Mouse (Mus musculus): ENCODE results near the gene Prune2.

Gene Prune2

DNA sequence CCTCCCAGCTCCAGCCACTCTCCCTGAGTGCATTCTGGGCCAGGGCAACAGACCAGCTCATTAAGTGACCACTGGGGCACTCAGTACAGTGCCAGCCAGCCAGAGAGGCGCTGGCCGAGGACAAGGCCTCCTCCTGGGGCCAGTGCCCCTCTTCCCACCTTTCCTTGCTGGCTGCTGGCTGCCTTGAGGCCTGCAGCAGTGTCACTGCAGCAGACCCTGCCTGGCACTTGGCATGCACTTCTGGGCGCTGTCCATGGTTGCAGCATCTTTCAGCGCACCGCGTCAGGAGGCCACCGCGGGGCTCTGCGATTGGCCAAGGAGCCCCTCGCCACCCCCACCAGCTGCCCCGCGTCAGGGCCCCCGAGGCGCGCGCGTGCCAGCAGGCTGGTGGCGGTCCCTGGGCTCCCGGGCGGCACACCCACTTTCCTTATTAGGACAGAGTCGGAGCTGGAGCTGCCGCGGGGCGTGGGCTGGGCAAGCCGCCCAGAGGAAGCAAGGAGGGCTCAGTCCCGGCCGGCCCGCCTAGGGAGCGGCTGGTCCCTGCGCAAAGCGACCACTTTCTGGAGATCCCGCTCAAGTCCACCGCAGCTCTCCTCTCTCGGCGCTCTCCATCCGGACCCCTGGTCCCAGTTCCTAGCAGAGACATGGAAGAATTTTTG, at the start of gene Prune2:
Gene Prune2 (plus strand): TSS at position 506 of the 659 bp plus-strand sequence.
- no peak for DNase-seq (ENCODE audit: low read depth in 2 of 2, low spot score in 2 of 2)

DNA sequence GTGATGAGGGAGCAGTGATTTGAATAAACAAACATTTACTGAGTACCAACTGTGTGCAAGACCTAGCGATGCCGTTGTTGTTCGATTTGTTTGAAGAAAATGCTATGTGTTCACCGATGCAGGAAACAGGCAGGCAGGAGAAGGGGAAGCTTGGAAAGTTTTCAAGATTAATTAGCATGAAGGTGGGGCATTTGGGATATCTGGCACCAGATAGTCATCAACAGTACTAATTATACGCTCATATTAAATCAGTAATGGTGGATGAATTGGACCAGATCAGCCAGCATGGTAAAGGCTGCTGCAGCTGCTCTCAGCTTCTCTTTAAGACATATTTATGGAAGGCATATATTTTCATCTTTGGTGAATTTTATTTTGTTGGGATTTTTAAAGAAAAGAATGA, 44.4 kb upstream of the Prune2 start:
- DNase-seq (ENCODE audit: low read depth in 2 of 2, low spot score in 2 of 2), result no peak

DNA sequence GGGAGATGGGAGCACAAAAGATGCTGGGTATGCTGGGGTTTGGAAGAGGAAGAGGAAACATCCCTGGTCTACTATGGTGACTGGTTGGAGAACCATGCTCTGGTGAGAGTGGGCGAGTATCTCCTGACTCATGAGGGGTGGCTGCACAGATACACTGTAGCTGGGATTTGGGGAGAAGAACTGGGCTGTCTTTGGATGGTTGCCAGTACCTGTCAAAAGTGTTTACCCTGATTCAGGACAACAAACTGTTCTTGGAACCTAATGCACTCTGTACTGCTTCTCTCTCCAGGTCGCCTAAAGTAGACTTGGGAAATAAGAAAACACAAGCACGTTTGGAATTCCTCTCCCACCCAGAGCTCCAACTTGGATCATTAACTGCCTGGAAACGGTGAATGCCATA, 31.4 kb upstream of the Prune2 start:
- DNase-seq (ENCODE audit: low read depth in 2 of 2, low spot score in 2 of 2), result no peak

DNA sequence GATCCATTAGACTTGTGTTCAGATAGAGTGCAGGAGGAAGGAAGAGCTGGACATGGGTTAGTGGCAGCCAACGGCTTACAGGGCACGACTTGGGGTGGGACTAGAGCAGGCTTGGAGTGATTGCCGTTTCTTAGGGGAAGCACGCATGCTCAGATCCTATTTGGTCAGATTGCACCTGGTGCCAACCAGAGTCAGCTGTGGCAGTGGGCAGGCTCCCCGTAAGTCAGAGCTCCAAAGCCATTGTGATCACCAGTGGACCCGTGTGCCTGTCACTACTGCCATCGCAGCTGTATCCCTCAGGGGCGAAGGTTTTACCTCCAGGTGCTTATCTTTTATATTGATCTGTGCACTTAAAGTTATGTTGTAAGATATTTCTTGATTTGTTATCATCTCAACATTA, 21.3 kb upstream of the Prune2 start:
- DNase-seq (ENCODE audit: low read depth in 2 of 2, low spot score in 2 of 2), result no peak

DNA sequence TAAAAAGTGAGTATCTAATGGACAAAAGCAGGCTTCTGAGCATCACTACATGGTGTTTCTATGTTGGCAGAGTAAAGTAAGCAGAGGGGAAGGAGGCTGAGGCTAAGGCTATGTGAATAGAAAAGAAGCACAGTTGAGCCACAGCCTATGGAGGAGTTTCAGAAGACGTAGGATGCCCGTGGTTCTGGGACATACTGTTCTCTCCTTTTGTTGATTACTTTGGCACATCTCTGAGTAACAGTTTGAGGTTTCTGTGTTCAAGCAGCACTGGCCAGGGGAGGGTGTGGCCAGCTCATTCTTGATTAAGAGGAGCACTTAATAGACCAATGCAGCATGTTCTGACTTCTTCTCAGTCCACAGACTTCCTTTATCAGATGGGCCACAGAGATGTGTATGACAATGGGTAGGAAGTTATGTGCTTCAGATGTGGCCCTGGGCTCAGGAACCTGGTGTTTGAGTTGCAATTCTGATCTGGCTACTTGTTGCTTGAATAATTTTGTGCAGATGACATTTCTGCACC, 7.1 kb upstream of the Prune2 start:
- no peak for DNase-seq (ENCODE audit: low read depth in 2 of 2, low spot score in 2 of 2)

DNA sequence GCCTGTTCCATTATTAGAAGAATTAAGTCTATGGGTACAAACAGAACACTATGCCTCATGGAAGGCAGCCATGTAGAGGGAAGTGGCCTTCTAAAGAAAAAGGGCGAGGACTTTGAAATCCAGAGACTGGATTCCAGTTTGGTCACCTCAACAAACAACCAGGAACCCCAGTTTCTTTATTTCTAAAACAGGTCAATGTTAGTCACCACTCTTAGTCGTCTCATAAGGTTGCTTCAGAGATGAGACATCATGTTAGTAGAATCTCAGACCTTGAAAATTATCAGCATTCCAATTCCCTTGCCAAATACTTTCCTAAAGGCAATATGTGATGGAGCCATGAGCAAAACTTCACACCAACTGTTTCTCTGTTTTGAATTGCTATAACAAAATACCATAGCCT, 6.6 kb upstream of the Prune2 start:
- no peak for DNase-seq (ENCODE audit: low read depth in 2 of 2, low spot score in 2 of 2)

DNA sequence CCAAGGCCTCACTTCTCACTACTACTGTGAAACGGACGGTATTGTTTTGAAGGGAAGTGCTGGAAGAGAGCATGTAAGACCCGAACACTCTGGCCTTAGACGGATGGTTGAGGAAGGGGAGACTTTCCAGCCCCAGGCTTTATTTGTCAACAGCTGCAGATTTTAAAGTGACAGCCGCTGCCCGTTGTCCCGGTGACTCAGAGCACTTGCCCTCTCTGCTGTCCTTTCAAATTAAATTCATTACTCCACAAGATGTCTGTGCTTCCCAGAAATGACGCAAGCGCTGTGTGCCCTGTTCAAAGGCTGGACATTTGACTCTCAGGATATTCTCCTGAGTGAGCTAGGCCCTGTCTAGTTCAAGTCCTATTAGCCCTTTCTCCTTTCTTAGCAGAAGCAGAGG, 5.9 kb upstream of the Prune2 start:
- DNase-seq (ENCODE audit: low read depth in 2 of 2, low spot score in 2 of 2), result no peak

DNA sequence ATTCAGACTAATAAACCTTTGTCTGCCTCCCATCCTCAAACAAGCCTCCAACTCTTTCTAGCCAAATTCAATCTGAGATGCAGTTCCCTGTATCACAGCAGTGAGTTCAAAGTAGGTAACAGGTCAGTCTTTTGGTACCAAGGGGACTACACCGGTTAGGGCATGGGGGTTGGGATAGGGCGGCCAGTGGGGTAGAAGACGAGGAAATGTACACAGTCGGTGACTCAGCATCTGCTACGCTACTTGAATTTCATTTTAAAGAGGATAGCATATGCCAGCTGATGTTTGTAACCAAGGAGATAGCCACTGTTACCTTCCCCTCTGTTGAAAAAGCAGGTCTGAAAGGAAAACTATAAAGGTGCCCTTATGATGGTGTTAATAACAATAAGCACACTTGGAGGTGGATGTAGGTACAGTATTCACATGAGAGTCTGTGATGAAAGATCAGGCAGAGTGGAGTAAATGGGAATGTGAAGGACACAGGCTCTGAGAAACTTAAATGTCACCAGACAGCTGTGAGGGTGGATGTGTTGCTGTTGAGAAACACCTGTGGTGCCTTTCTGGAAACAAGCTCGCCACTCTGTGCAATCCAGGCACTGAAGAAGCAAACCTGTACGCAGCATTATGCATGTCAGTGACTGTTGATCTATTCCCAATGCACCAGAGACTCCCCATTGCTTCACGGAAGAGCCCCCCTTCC, 5.1 kb upstream of the Prune2 start:
- DNase-seq (ENCODE audit: low read depth in 2 of 2, low spot score in 2 of 2), result no peak

DNA sequence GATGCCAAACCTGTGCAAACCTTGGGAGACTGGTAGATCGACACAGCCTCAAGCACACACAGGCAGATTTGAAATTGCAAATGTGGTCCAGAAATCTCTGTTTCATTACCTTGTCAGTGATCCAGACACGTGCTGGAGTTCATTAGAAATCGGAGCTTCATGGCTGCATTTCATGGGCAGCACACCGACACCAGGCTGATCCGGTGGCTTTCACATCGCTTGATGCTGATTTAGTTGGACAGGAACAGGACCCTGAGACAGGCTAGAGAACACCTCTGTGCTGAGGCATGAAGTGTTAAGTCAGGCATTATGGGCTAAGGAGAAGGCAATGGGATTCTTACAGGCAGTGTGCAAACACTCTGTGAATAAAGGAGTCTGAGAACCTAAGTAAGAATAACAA, 1.2 kb upstream of the Prune2 start:
- DNase-seq (ENCODE audit: low read depth in 2 of 2, low spot score in 2 of 2), result no peak

DNA sequence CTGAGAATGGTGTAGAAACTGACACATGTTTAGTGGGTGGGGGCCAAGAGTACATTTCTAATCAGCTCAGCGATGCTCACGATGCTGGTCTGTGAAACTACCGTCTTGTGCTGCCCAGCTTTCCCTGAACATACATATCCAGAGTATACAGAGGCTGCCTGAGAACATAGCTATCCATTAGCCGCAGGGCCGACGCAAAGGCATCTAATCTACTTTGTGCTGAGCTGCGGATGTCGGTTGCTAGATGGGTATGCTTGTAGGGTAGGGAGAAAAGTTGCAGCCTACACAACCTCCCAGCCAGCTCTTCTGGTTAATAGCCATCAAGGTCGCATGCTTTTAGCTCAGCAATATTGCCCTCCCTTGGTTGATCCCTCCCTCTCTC, 696 bp upstream of the Prune2 start:
- no peak for DNase-seq (ENCODE audit: low read depth in 2 of 2, low spot score in 2 of 2)

DNA sequence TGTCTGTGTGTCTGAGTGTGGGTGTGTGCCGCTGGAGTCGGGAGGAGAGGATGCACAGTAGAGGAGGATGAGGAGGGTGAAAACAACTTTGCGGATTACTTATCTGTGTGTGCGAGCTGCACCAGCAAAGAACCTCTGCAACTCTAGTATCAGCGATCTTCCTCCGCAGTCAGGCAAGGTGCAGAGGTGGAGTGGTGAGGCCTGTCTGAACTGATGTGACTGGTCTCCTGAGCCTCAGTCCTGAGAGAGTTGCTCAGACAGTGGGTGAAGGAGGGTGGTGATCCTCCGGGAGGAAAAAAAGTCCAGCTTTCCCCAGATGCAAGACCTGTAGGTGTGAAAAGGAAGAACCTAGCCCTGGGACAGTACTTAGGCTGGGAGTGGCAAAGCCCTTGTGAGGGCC, 401 bp downstream of the Prune2 start:
- DNase-seq (ENCODE audit: low read depth in 2 of 2, low spot score in 2 of 2), result no peak

DNA sequence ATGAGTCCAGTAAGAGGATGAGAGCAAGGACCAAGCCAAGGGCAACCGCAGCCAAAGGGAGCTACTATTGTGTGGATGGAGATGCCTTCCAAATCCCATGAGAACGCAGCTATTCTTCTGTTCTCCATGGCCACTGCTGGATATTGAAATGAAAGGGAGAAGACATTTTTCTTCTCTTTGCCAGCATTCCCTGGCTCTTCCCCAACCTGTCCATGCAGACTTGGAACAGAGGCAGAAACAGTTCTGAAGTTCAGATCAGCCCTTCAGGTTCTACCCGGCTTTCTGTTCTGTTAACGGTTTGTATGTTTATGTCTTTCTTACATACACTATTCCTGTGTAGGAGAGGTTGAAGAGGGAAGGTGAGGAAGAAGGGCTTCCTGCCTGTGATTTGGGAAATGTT, 3.1 kb downstream of the Prune2 start:
- no peak for DNase-seq (ENCODE audit: low read depth in 2 of 2, low spot score in 2 of 2)

DNA sequence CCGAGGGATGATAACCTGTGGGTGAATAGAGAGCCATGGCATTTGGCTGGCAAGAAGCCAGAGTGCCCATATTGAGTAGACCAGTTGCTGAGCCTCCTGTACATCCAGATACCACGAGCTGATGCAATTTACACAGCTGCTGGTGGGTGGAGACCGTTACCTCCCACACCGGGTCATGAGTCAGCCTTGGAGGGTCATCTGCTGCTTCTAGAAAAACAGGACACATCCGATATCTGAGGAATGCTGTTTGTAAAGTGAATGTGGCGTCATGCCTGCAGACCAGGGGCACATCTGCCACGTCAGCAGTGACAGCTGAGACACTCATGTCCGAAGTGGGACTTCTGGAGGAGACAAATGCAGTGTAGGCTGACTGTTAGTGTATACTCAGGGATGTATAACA, 3.6 kb downstream of the Prune2 start:
- no peak for DNase-seq (ENCODE audit: low read depth in 2 of 2, low spot score in 2 of 2)

DNA sequence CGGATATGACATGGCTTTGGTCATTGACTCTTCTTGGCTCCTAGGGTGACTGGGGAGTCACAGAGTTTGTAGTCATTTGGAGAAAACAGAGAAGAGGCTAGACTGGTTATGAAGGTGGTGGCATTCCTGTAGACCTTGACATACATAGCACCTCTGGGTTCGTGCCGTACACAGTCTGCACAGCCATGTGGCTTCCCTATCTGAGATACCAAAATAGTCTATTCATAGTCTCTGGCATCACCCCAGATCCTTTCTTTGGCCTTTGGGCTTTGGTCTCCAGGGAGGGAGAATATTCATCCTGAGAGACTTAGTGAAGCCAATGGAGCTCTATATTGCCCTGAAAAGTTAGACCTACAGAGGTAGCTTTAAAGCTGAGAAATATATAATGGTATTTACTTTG, 5.1 kb downstream of the Prune2 start:
- DNase-seq (ENCODE audit: low read depth in 2 of 2, low spot score in 2 of 2), result no peak

DNA sequence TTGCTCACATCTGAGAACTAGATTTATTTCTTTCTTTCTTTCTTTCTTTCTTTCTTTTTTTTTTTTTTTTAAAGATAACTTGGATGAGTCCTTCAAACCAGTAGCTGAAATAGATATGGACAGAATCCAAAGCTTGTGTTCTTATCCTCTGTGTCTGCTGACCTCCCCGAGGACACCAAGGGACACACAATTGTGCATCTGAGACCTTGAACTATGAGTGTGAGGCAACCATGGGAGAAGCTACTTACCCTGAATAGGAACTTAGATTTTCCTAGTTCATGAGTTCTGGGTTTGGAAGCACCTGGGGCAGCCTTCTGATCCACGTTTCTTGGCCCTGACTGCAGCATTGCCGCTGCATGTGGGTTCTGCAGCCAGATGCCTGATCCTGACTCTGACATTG, 7.3 kb downstream of the Prune2 start:
- no peak for DNase-seq (ENCODE audit: low read depth in 2 of 2, low spot score in 2 of 2)

DNA sequence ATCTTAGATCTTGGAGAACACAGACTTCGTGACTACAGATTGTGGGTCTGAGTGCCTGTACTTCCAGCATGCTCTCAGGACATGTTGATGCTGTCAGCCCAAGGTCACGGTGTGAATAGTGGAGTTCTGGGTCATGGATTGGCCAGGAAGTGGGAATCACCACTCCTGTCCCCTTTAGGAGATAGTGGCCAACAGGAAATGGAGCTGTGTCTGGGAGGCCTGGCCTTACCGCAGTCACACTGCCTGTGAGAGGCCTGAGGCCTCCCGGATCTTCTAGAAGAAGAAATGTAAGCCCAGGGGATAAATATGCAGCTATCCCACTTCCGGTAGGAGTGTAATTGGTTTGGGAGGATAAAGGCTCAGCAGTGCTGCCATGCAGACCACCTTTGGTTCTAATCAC, 12.8 kb downstream of the Prune2 start:
- no peak for DNase-seq (ENCODE audit: low read depth in 2 of 2, low spot score in 2 of 2)

DNA sequence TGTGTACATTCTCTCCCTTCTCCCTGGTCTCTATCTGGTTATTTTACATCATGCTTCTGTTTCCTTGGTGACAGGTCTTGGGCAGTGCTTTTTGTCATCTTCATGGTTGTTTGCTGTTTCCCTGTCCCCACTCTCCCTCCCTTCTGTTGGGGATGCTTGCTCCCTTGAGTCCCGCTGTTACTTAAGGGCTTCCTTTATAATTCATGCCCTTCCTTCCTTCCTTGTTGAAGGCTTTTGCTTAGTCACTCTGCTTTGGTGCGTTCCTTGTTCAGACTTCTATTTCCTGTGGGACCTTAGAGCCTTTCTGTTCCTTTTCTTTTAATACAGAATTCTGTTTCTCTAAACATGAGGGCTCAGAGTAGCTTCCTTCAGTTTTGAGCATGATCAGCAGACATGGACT, 14.7 kb downstream of the Prune2 start:
- no peak for DNase-seq (ENCODE audit: low read depth in 2 of 2, low spot score in 2 of 2)

DNA sequence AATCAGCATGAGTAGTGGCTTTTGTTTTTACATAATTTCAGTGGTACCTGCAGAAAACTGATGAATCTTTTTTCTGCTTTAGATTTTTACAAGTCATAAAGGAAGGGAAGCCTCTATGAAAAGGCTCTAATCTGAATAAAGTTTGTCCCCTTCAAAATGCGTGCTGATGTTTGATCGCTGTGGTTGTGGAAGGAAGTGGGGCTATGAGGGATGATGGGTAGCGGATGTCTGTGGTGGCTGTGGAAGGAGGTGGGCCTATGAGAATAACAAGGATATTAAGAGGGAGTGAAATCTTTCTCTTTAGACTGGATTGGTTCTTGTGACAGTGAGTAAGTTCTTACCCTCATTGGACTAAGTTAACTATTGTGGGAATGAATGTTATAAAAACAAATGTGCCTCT, 23.0 kb downstream of the Prune2 start:
- no peak for DNase-seq (ENCODE audit: low read depth in 2 of 2, low spot score in 2 of 2)

DNA sequence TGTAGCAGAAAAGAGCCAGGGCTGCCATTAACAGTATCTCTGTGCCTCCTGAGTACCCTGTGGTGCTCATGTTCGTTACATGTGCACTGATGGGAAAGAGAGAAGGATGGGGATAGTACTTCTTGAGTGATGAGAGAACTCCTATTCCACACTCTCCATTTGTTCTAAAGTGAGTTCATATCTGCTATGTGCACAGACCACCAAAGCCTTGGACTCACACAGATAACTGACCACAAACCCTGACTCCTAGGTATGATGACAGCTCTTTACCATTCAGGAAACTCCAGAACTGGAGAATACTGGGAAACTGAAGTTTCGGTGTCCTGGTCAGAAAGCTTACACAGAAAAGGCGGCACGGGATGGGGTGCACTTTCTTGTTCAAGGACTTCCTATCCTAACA, 25.8 kb downstream of the Prune2 start:
- no peak for DNase-seq (ENCODE audit: low read depth in 2 of 2, low spot score in 2 of 2)

DNA sequence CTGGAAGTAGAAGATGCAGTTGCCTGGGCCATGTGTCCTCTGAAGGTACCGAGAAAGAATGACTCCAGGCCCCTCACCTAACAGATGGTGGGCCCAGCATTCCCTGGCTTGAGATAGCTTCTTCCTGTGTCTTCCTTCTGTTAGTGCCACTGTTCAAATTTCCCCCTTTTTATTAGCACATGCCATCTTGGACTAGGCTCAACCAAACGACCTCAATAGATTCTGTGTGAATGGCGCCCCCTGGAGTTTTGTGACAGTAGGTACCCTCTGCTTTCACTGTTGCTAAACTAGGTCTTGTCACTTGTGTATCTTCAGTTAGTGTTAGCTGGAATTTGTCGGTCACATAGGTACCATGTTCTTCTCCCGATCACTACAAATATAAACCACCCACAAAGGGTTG, 29.0 kb downstream of the Prune2 start:
- DNase-seq (ENCODE audit: low read depth in 2 of 2, low spot score in 2 of 2), result peak; percentile 2 to 31

DNA sequence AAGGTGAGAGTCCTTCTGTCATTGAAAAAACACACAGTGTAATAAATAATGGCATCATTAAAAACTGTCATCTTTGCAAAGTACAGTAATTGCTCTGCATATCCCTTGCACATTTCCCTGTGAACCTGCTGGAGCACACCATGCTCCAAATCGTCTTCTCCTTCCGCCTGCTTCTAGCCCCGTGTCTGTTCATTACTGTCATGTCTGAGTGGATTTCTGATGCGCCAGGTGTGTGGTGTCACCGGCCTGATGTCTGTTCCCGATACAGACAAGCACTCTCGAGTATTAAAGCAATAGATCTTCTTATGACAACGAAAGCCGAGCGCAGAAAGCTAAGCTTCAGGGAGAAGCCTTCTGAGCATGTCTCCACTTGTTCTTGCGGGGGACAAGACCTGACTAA, 32.1 kb downstream of the Prune2 start:
- DNase-seq (ENCODE audit: low read depth in 2 of 2, low spot score in 2 of 2), result no peak

DNA sequence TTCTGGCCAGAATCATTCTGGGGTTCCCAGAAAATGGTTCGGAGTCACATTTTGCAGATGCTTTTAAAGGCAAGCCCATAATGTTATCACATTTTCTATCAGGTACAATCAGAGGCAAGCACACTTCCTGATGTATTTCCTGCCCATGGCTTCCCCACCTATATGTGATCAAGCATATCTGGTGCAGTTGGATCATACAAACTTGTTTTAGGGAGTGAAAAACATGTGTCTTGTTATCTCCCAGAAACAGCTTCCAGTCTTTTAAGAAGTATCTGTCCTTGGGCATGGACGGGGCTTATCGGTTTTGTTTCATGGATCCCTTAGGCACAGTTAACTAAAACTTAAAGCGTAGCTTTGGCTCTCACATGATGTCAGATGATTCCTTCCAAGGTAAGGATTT, 36.2 kb downstream of the Prune2 start:
- DNase-seq (ENCODE audit: low read depth in 2 of 2, low spot score in 2 of 2), result no peak

DNA sequence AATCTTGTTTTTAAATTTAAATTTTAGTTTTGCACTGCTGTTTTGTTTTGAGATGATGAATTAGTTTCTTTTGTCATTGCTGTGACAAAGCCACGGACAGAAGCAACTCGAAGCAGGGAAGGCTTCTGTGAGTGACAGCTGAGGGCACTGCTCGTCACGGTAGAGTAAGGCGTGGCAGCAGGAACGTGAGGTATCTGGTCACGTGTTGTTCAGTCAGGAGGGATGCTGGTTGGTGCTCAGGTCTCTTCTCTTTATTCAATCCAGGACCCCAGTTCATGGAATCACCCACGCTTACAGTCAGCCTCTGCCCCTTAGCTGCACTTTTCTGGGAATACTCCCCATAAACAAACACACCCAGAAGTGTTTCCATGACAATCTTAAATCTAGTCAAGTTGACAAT, 38.3 kb downstream of the Prune2 start:
- no peak for DNase-seq (ENCODE audit: low read depth in 2 of 2, low spot score in 2 of 2)

All from CD8-positive naive resting alpha-beta T cell, adult 2 months (primary cell).